Mouse (Mus musculus): ENCODE data around the gene Daw1.

DNA sequence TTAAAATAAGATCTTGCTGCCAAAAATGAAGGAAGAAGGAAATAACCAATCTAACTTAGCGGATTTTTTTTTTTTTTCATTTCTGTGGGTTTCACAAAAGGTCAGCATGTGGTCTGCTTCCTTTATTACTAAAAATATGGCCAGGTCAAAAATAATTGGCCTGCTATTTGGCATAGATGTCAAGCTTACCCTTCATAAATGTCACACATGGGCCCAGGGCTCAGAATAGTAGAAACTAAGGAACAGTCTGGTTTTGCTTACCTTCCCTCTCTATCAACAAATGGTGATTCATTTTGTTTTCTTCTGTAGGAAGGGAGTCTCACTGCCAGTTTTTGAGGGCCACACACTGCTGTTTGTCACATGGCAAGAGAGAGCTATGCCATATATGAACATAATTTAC, 92.2 kb downstream of the Daw1 start:
- TF ChIP-seq CTCF (IDR thresholded peaks at IDR 0.05; ENCODE audit: low read depth) (no peak), EP300 (IDR thresholded peaks at IDR 0.05; ENCODE audit: low read depth) (no peak)
